12 mouse cellular contexts compared by ENCODE assay signal in the genomic region with DNA sequence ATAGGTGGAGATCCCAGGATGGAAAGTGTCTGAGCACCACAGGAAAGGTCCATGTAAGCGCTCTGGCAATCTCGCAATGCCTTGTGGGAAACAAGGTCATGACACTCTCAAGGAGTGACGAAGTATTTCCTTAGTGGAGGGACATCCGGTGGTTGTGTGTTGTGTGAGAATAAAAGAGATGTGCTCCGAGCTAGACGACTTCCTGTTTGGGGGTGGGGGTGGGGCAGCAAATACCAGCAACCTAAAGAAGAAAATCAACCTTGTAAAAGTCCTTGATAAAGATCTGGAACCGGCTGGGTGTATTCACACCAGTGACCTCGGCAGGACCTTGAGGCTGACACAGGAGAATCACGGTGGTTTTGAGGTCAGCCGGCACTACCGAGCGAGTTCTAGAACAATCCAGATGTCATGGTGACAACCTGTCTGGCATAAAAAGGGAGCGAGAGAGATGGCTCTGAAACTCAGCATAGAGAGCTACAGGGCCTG. TPM values are rescaled to one million over a fixed set of nuclear protein-coding genes. Genes with fewer than 3 reads are reported as not detected.
A peak's percentile ranks its signal among the peaks of the same experiment; 100 is the strongest.
DNase-seq lines count a peak whose midpoint lies in the region; ATAC-seq lines count a peak whose summit lies in the region.
"Had no signal": no experiment of that assay in that cellular context is flagged by ENCODE, and none has a peak within 500 bp of the region (broad histone marks: within the 10 kb centered on the region; RNA-seq: fewer than 3 reads in every experiment).

No protein-coding gene starts in this region.

- no peaks in the 10 kb centered on the region for H3K36me3 ChIP-seq in liver, embryonic 12.5 days
- no peaks in the 10 kb centered on the region for H3K36me3 ChIP-seq in liver, embryonic 11.5 days (ENCODE audit: control insufficient read depth, insufficient read depth, low read length)
- H3K36me3 ChIP-seq: neural tube, embryonic 15.5 days had no signal

- H3K9me3 ChIP-seq in liver, embryonic 12.5 days (replicated peaks), result no peaks in the 10 kb centered on the region
- no peaks in the 10 kb centered on the region for H3K9me3 ChIP-seq in liver, embryonic 11.5 days (ENCODE audit: control insufficient read depth, low read length)
- H3K9me3 ChIP-seq: neural tube, embryonic 15.5 days had no signal

- H3K4me2 ChIP-seq in liver, embryonic 12.5 days, result no peak overlapping the region
- no peak overlapping the region for H3K4me2 ChIP-seq in liver, embryonic 11.5 days
- H3K4me2 ChIP-seq: neural tube, embryonic 15.5 days had no signal

- peaks cover 95% of the 10 kb centered on the region for H3K4me1 ChIP-seq in liver, embryonic 12.5 days
- peaks cover 44% of the 10 kb centered on the region for H3K4me1 ChIP-seq in liver, embryonic 11.5 days (replicated peaks; ENCODE audit: control insufficient read depth, insufficient read depth, low read length)
- H3K4me1 ChIP-seq: neural tube, embryonic 15.5 days had no signal

- peak overlapping the region; percentile 50 for H3K27ac ChIP-seq in liver, embryonic 12.5 days
- no peak overlapping the region for H3K27ac ChIP-seq in liver, embryonic 11.5 days (ENCODE audit: low read depth, low read length)
- H3K27ac ChIP-seq: macrophage; neural tube, embryonic 15.5 days had no signal

- ATAC-seq in liver, embryonic 12.5 days, result no peak
- no peak for ATAC-seq in liver, embryonic 11.5 days (replicated peaks; ENCODE audit: low FRiP score)
- ATAC-seq in granulocyte monocyte progenitor cell, adult 5-6 weeks (replicated peaks; ENCODE audit: poor library complexity, severe bottlenecking), result peak; percentile 88

- DNase-seq in liver, embryonic 11.5 days (ENCODE audit: low spot score), result no peak
- peak; percentile 50 to 67 for DNase-seq in CD8-positive naive resting alpha-beta T cell, adult 2 months (ENCODE audit: low read depth in 2 of 2, low spot score in 2 of 2)
- peak; percentile 30 to 69 for DNase-seq in thymus, adult 18-20 months
- DNase-seq in ovary, postnatal 36 days (ENCODE audit: low spot score), result no peak
- no peak for DNase-seq in ovary, adult 18-20 months (ENCODE audit: low spot score)
- no peak for DNase-seq in left cerebral cortex, adult 8-10 months (ENCODE audit: low spot score in 2 of 2)
- DNase-seq: cerebellum, postnatal 36 days had no signal

- no peak overlapping the region for H3K4me3 ChIP-seq in liver, embryonic 12.5 days
- no peak overlapping the region for H3K4me3 ChIP-seq in liver, embryonic 11.5 days (ENCODE audit: low read depth, low read length)
- H3K4me3 ChIP-seq: neural tube, embryonic 15.5 days had no signal

- 40% methylated on average over 13 of the region's 13 CpGs for WGBS in liver, embryonic 12.5 days (ENCODE audit: insufficient replicate concordance)
- 49% methylated on average over 13 of the region's 13 CpGs for WGBS in liver, embryonic 11.5 days

- H3K27me3 ChIP-seq in liver, embryonic 12.5 days (replicated peaks), result no peaks in the 10 kb centered on the region
- H3K27me3 ChIP-seq in liver, embryonic 11.5 days (replicated peaks; ENCODE audit: control insufficient read depth, insufficient read depth, low read length), result no peaks in the 10 kb centered on the region
- H3K27me3 ChIP-seq: neural tube, embryonic 15.5 days had no signal

- no peak overlapping the region for H3K9ac ChIP-seq in liver, embryonic 12.5 days
- no peak overlapping the region for H3K9ac ChIP-seq in liver, embryonic 11.5 days (ENCODE audit: low read depth, low read length)
- H3K9ac ChIP-seq: neural tube, embryonic 15.5 days had no signal

RNA-seq across cellular contexts. Expression of gene Kcng3, which starts 23.0 kb away (rescaled TPM):
- polyA plus RNA-seq in liver, embryonic 12.5 days (2016; fragmentation: Nextera tagmentation; extraction: Ambion mirVana), result 0.06 and 0.17 TPM in 2 replicates
- polyA plus RNA-seq in liver, embryonic 11.5 days (2014; fragmentation: Nextera tagmentation; extraction: Ambion mirVana), result 0.19 TPM in 1 of 2 replicates, not detected in the other
- total RNA-seq in granulocyte monocyte progenitor cell, adult 5-6 weeks (2014; fragmentation: Nextera tagmentation), result not detected in 2 replicates
- total RNA-seq in granulocyte monocyte progenitor cell, adult 5-6 weeks (2017), result not detected in 2 replicates
- total RNA-seq in left cerebral cortex, adult 8-10 months (2022), result 10 to 100 TPM; 11.2 to 13.0 (median 11.9) TPM
- polyA plus RNA-seq: forebrain, embryonic 11.5 days; macrophage had no signal

RNA-seq across cellular contexts. Expression of gene Mta3, which starts 51.3 kb away (rescaled TPM):
- polyA plus RNA-seq in liver, embryonic 12.5 days (2016; fragmentation: Nextera tagmentation; extraction: Ambion mirVana), result 60.2 and 66.4 TPM in 2 replicates
- 63.0 and 67.2 TPM in 2 replicates for polyA plus RNA-seq in liver, embryonic 11.5 days (2014; fragmentation: Nextera tagmentation; extraction: Ambion mirVana)
- total RNA-seq in granulocyte monocyte progenitor cell, adult 5-6 weeks (2014; fragmentation: Nextera tagmentation), result 21.3 and 30.7 TPM in 2 replicates
- total RNA-seq in granulocyte monocyte progenitor cell, adult 5-6 weeks (2017), result 15.2 and 21.1 TPM in 2 replicates
- 10 to 100 TPM; 89.8 to 96.1 (median 92.0) TPM for total RNA-seq in left cerebral cortex, adult 8-10 months (2022)

Comparison
In these comparisons a context has a peak if more than half of its experiments do, and no peak if none do; other contexts are left out.
1. DNase-seq: peak in CD8-positive naive resting alpha-beta T cell, adult 2 months (2 of 2) and thymus, adult 18-20 months (2 of 2); none in liver, embryonic 11.5 days (single experiment), ovary, postnatal 36 days (single experiment), ovary, adult 18-20 months (single experiment) and left cerebral cortex, adult 8-10 months (0 of 2).
2. RNA of gene Kcng3, which starts 23.0 kb away (total RNA-seq): 11.2 to 13.0 TPM in left cerebral cortex, adult 8-10 months; not detected in granulocyte monocyte progenitor cell, adult 5-6 weeks; every median in the first group is over 10 times any median in the second.